10 mouse cellular contexts compared by ENCODE assay signal in genomic region chr14:26206197-26206925, GRCm38 (mm10). TPM values are rescaled to one million over a fixed set of nuclear protein-coding genes. Genes with fewer than 3 reads are reported as not detected.
DNase-seq lines count a peak whose midpoint lies in the region; ATAC-seq and TF ChIP-seq lines count a peak whose summit lies in the region.
"Not testable (repeated sequence)": the region's sequence is repeated elsewhere in the genome, so short reads cannot be mapped to it uniquely, and the experiment has no call there.
"Had no signal": no experiment of that assay in that cellular context is flagged by ENCODE, and none has a peak within 500 bp of the region (broad histone marks: within the 10 kb centered on the region; RNA-seq: fewer than 3 reads in every experiment).

No protein-coding gene starts in this region.

- H3K27ac ChIP-seq in forebrain, embryonic 12.5 days; heart, embryonic 15.5 days; hindbrain, postnatal 0 days; limb, embryonic 11.5 days (replicated peaks; ENCODE audit: low read depth, low read length); lung, embryonic 14.5 days (ENCODE audit: low read depth); midbrain, embryonic 14.5 days (replicated peaks; ENCODE audit: low read depth, low read length): not testable (repeated sequence)

- not testable (repeated sequence) for DNase-seq in hindbrain, postnatal 0 days (ENCODE audit: low spot score); limb, embryonic 11.5 days (ENCODE audit: low spot score); lung, embryonic 14.5 days; midbrain, embryonic 14.5 days

- H3K4me2 ChIP-seq in forebrain, embryonic 12.5 days; heart, embryonic 15.5 days; hindbrain, postnatal 0 days (ENCODE audit: low read depth, low read length); limb, embryonic 11.5 days (ENCODE audit: low read depth, severe bottlenecking); lung, embryonic 14.5 days; midbrain, embryonic 14.5 days (ENCODE audit: low read length): not testable (repeated sequence)

- ATAC-seq in cerebellum, adult (ENCODE audit: insufficient number of reproducible peaks, low FRiP score, low TSS enrichment), result peak; percentile 68
- peak; percentile 77 for ATAC-seq in forebrain, embryonic 12.5 days (ENCODE audit: low FRiP score)
- ATAC-seq in heart, embryonic 15.5 days (replicated peaks; ENCODE audit: insufficient number of reproducible peaks, insufficient read depth, low FRiP score, low read depth), result 0 out of 2 replicates have a peak, but pooled peaks have one; percentile 43
- ATAC-seq in hindbrain, postnatal 0 days, result peak; percentile 94
- peak; percentile 39; the same call in 1 of the 2 replicates for ATAC-seq in limb, embryonic 11.5 days (ENCODE audit: insufficient number of reproducible peaks, low FRiP score, low TSS enrichment, low read depth)
- ATAC-seq in lung, embryonic 14.5 days (ENCODE audit: insufficient read depth), result peak; percentile 93
- ATAC-seq in midbrain, embryonic 14.5 days (ENCODE audit: low FRiP score, low TSS enrichment), result peak; percentile 91
- peak; percentile 45 for ATAC-seq in neutrophil, adult 5-6 weeks (ENCODE audit: extremely low read depth, insufficient number of reproducible peaks, low FRiP score, poor library complexity, severe bottlenecking)

- WGBS in forebrain, embryonic 12.5 days, result no CpG with 5 or more reads among the region's 44 CpGs
- no CpG with 5 or more reads among the region's 44 CpGs for WGBS in heart, embryonic 15.5 days
- no CpG with 5 or more reads among the region's 44 CpGs for WGBS in hindbrain, postnatal 0 days
- WGBS in limb, embryonic 11.5 days, result no CpG with 5 or more reads among the region's 44 CpGs
- no CpG with 5 or more reads among the region's 44 CpGs for WGBS in lung, embryonic 14.5 days
- no CpG with 5 or more reads among the region's 44 CpGs for WGBS in midbrain, embryonic 14.5 days

- not testable (repeated sequence) for H3K4me3 ChIP-seq in forebrain, embryonic 12.5 days (replicated peaks); heart, embryonic 15.5 days; hindbrain, postnatal 0 days (ENCODE audit: low read length); limb, embryonic 11.5 days (ENCODE audit: low read depth, low read length); lung, embryonic 14.5 days (ENCODE audit: low read depth, low read length); midbrain, embryonic 14.5 days (replicated peaks; ENCODE audit: low read depth, low read length)

- H3K27me3 ChIP-seq in forebrain, embryonic 12.5 days; heart, embryonic 15.5 days; hindbrain, postnatal 0 days (ENCODE audit: insufficient read depth, low read length); limb, embryonic 11.5 days (ENCODE audit: control insufficient read depth, insufficient read depth, low read length); lung, embryonic 14.5 days (ENCODE audit: insufficient read depth, low read length); midbrain, embryonic 14.5 days (ENCODE audit: control insufficient read depth, insufficient read depth, low read length): not testable (repeated sequence)

- H3K9me3 ChIP-seq in forebrain, embryonic 12.5 days; heart, embryonic 15.5 days (replicated peaks); hindbrain, postnatal 0 days (ENCODE audit: low read length); limb, embryonic 11.5 days (ENCODE audit: control insufficient read depth, low read length); lung, embryonic 14.5 days (ENCODE audit: low read depth, low read length); midbrain, embryonic 14.5 days (ENCODE audit: control insufficient read depth, low read length): not testable (repeated sequence)

- not testable (repeated sequence) for H3K36me3 ChIP-seq in forebrain, embryonic 12.5 days (replicated peaks); heart, embryonic 15.5 days; hindbrain, postnatal 0 days (ENCODE audit: insufficient read depth, low read length); limb, embryonic 11.5 days (ENCODE audit: control insufficient read depth, insufficient read depth, low read length); lung, embryonic 14.5 days (ENCODE audit: insufficient read depth); midbrain, embryonic 14.5 days (ENCODE audit: control insufficient read depth, insufficient read depth, low read length)

- TF ChIP-seq CTCF in hindbrain, postnatal 0 days (IDR thresholded peaks at IDR 0.05; ENCODE audit: low read depth); lung, embryonic 14.5 days (IDR thresholded peaks at IDR 0.05; ENCODE audit: low read depth): not testable (repeated sequence)

- not testable (repeated sequence) for H3K4me1 ChIP-seq in forebrain, embryonic 12.5 days; heart, embryonic 15.5 days (replicated peaks); hindbrain, postnatal 0 days (ENCODE audit: insufficient read depth, low read length); limb, embryonic 11.5 days (ENCODE audit: control insufficient read depth, insufficient read depth, low read length); lung, embryonic 14.5 days (ENCODE audit: insufficient read depth); midbrain, embryonic 14.5 days (ENCODE audit: control insufficient read depth, insufficient read depth, low read length)

- not testable (repeated sequence) for H3K9ac ChIP-seq in forebrain, embryonic 12.5 days; heart, embryonic 15.5 days; hindbrain, postnatal 0 days (replicated peaks; ENCODE audit: low read length); limb, embryonic 11.5 days (ENCODE audit: low read length); lung, embryonic 14.5 days; midbrain, embryonic 14.5 days (replicated peaks; ENCODE audit: low read length)

RNA-seq across cellular contexts. Expression of gene Tmem254b, which starts 0.5 kb away (rescaled TPM):
- polyA plus RNA-seq in forebrain, embryonic 12.5 days (2016; fragmentation: Nextera tagmentation; extraction: Ambion mirVana), result 12.9 and 14.0 TPM in 2 replicates
- 20.9 and 23.9 TPM in 2 replicates for polyA plus RNA-seq in heart, embryonic 15.5 days (2015; fragmentation: Nextera tagmentation; extraction: Ambion mirVana)
- 18.3 and 27.9 TPM in 2 replicates for total RNA-seq in hindbrain, postnatal 0 days (2014; rRNA removed)
- polyA plus RNA-seq in hindbrain, postnatal 0 days (2015; fragmentation: Nextera tagmentation; extraction: Ambion mirVana), result 30.6 and 31.9 TPM in 2 replicates
- polyA plus RNA-seq in limb, embryonic 11.5 days (2014; fragmentation: Nextera tagmentation; extraction: Ambion mirVana), result 19.6 and 21.2 TPM in 2 replicates
- polyA plus RNA-seq in lung, embryonic 14.5 days (2014; fragmentation: Nextera tagmentation; extraction: Ambion mirVana), result 23.6 and 24.2 TPM in 2 replicates
- polyA plus RNA-seq in midbrain, embryonic 14.5 days (2014; fragmentation: Nextera tagmentation; extraction: Ambion mirVana), result 18.4 and 23.7 TPM in 2 replicates
- 3.3 TPM in 1 of 2 replicates, not detected in the other for total RNA-seq in neutrophil, adult 5-6 weeks (2017)

RNA-seq across cellular contexts. Expression of gene Plac9b, which starts 24.1 kb away (rescaled TPM):
- polyA plus RNA-seq in forebrain, embryonic 12.5 days (2016; fragmentation: Nextera tagmentation; extraction: Ambion mirVana), result 1.1 and 1.9 TPM in 2 replicates
- polyA plus RNA-seq in heart, embryonic 15.5 days (2015; fragmentation: Nextera tagmentation; extraction: Ambion mirVana), result 19.4 and 20.0 TPM in 2 replicates
- 6.3 and 7.4 TPM in 2 replicates for total RNA-seq in hindbrain, postnatal 0 days (2014; rRNA removed)
- 14.1 and 16.0 TPM in 2 replicates for polyA plus RNA-seq in hindbrain, postnatal 0 days (2015; fragmentation: Nextera tagmentation; extraction: Ambion mirVana)
- polyA plus RNA-seq in limb, embryonic 11.5 days (2014; fragmentation: Nextera tagmentation; extraction: Ambion mirVana), result 0.45 TPM in 1 of 2 replicates, not detected in the other
- 24.1 and 30.4 TPM in 2 replicates for polyA plus RNA-seq in lung, embryonic 14.5 days (2014; fragmentation: Nextera tagmentation; extraction: Ambion mirVana)
- 1.4 and 5.9 TPM in 2 replicates for polyA plus RNA-seq in midbrain, embryonic 14.5 days (2014; fragmentation: Nextera tagmentation; extraction: Ambion mirVana)
- total RNA-seq in neutrophil, adult 5-6 weeks (2017), result not detected in 2 replicates

RNA-seq across cellular contexts. Expression of gene Duxbl3, which starts 51.4 kb away (rescaled TPM):
- 2.3 and 6.4 TPM in 2 replicates for polyA plus RNA-seq in forebrain, embryonic 12.5 days (2016; fragmentation: Nextera tagmentation; extraction: Ambion mirVana)
- polyA plus RNA-seq in heart, embryonic 15.5 days (2015; fragmentation: Nextera tagmentation; extraction: Ambion mirVana), result 0.20 and 0.57 TPM in 2 replicates
- 0.61 and 2.1 TPM in 2 replicates for total RNA-seq in hindbrain, postnatal 0 days (2014; rRNA removed)
- polyA plus RNA-seq in hindbrain, postnatal 0 days (2015; fragmentation: Nextera tagmentation; extraction: Ambion mirVana), result 2.5 and 2.9 TPM in 2 replicates
- polyA plus RNA-seq in limb, embryonic 11.5 days (2014; fragmentation: Nextera tagmentation; extraction: Ambion mirVana), result 1.3 and 4.0 TPM in 2 replicates
- 0.69 and 2.3 TPM in 2 replicates for polyA plus RNA-seq in lung, embryonic 14.5 days (2014; fragmentation: Nextera tagmentation; extraction: Ambion mirVana)
- polyA plus RNA-seq in midbrain, embryonic 14.5 days (2014; fragmentation: Nextera tagmentation; extraction: Ambion mirVana), result 1.2 and 3.6 TPM in 2 replicates
- not detected in 2 replicates for total RNA-seq in neutrophil, adult 5-6 weeks (2017)
- total RNA-seq: gastrocnemius, postnatal 25 days had no signal
- polyA plus RNA-seq: frontal cortex, adult 2 months had no signal

Comparison
In these comparisons a context has a peak if more than half of its experiments do, and no peak if none do; other contexts are left out.
1. ATAC-seq: peak in every context shown above with its lines; median percentile 94 in hindbrain, postnatal 0 days; 93 in lung, embryonic 14.5 days; 91 in midbrain, embryonic 14.5 days; 77 in forebrain, embryonic 12.5 days; 68 in cerebellum, adult; 45 in neutrophil, adult 5-6 weeks; 43 in heart, embryonic 15.5 days; 39 in limb, embryonic 11.5 days.